In the genomic region with DNA sequence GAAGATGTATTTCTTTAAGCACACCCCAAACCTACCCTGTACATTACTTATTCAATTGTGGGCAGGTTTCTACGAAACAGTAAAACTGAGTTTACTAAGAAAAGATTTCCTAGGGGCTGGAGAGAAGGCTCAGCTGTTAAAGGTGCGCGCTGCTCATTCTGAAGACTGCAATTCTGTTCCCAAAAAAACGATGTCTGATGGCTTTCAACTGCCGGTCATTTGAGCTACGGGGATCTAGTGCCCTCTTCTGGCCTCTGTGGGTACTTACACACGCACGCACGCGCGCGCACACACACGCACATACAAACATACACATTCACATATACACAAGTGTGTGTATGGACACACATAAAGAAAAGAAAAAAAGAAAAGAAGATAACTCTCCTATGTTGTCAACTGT, we compare ENCODE assay signal across 2 mouse cellular contexts.
TF ChIP-seq lines count a peak whose summit lies in the region.

No protein-coding gene starts in this region.

TF ChIP-seq in CH12.LX, 34 proteins besides CTCF, POLR2A, EP300 and RAD21 (continued from another document):
- TF ChIP-seq ZC3H11A (IDR thresholded peaks at IDR 0.05; ENCODE audit: low read depth, low read length) (no peak), CHD2 (IDR thresholded peaks at IDR 0.05; ENCODE audit: low read length) (no peak), PAX5 (IDR thresholded peaks at IDR 0.05; ENCODE audit: low read length) (no peak), SMC3 (IDR thresholded peaks at IDR 0.05; ENCODE audit: low read depth, low read length) (peak; percentile 13), MAX (IDR thresholded peaks at IDR 0.05; ENCODE audit: low read length) (no peak)

TF ChIP-seq in MEL, 35 proteins besides CTCF, POLR2A, EP300 and RAD21 (continued from another document):
- TF ChIP-seq MAX (IDR thresholded peaks at IDR 0.05; ENCODE audit: low read length): no peak
- TF ChIP-seq CHD2 (IDR thresholded peaks at IDR 0.05; ENCODE audit: low read length): no peak
- TF ChIP-seq BHLHE40 (IDR thresholded peaks at IDR 0.05; ENCODE audit: borderline replicate concordance, low read depth, low read length): no peak
- TF ChIP-seq HCFC1 (IDR thresholded peaks at IDR 0.05; ENCODE audit: low read depth, low read length): no peak
- TF ChIP-seq NRF1 (IDR thresholded peaks at IDR 0.05; ENCODE audit: insufficient read depth, low read depth, low read length, poor library complexity, severe bottlenecking): no peak
- TF ChIP-seq MYB (IDR thresholded peaks at IDR 0.05; ENCODE audit: low read depth, low read length): no peak
- TF ChIP-seq RCOR1 (IDR thresholded peaks at IDR 0.05; ENCODE audit: low read depth, low read length): no peak
- TF ChIP-seq E2F4 (IDR thresholded peaks at IDR 0.05; ENCODE audit: borderline replicate concordance, low read depth, low read length): no peak
- TF ChIP-seq USF1 (IDR thresholded peaks at IDR 0.05; ENCODE audit: low read depth, low read length): no peak
- TF ChIP-seq ZC3H11A (IDR thresholded peaks at IDR 0.05; ENCODE audit: low read depth, low read length): no peak
- no peak for TF ChIP-seq ZNF384 (IDR thresholded peaks at IDR 0.05; ENCODE audit: low read depth, low read length)
- TF ChIP-seq POLR2AphosphoS2 (IDR thresholded peaks at IDR 0.05; ENCODE audit: low read length): no peak
- TF ChIP-seq ZMIZ1 (IDR thresholded peaks at IDR 0.05; ENCODE audit: low read depth, low read length): no peak
- no peak for TF ChIP-seq JUND (IDR thresholded peaks at IDR 0.05; ENCODE audit: low read depth, low read length)
- TF ChIP-seq MEF2A (IDR thresholded peaks at IDR 0.05; ENCODE audit: extremely low read depth, insufficient replicate concordance, low read depth, low read length, poor library complexity, severe bottlenecking): no peak
TF ChIP-seq in MEL: peak in this region for 0.
